Mouse (Mus musculus) liver, embryonic 14.5 days (tissue): ENCODE measurements around the gene Mtf1.

Experiments used
- CTCF ChIP-seq: IDR thresholded peaks from 2 replicates; pipeline ENCODE4 v1.5.1; 2016; ENCODE audit warnings: antibody characterized with exemption, low read depth, control low read depth
- EP300 ChIP-seq: IDR thresholded peaks from 2 replicates; pipeline ENCODE4 v1.6.1; 2016; ENCODE audit warnings: antibody characterized with exemption, low read depth

DNA sequence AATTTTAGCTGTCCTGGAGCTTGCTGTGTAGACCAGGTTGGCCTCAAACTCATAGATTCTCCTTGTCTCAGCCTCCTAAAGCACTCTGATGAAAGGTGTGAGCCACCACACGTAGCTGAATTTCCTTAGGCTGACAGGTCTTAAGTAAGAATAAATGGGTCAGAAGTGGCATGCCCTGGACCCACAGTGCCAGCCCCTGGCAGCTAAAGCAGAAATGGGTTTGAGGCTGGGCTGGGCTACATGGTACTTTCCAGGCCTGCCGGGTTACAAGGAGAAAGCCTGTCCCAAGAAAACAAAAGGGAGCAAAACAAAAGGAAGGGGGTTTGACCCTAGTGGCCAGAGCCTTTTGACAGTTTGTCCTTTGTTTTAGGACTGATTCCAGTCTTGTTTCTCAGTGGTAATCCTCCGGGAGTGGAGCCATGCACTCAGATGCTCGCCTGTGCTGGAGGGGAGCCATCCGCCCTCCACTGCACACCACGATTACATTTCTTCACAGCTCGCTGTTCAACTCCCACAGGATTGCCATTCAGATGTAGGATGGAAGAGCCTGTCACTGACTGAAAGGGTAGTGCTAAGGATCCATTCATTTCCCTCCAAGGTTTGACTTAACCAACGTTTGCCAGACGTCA lies 9.6 kb downstream of the Mtf1 start:
- TF ChIP-seq EP300 (no peak), CTCF (no peak)
